Mouse (Mus musculus) cerebellum, postnatal 4 days (tissue): Measurements from ENCODE around the gene Plscr1.

Experiments used
- DNase-seq, 2 experiments: peaks; one replicate each; pipeline ENCODE4 v3.0.0; 2022; ENCODE audit warnings: low spot score in 2 of 2, mixed read lengths in 1 of 2

Plscr1 gene

DNA sequence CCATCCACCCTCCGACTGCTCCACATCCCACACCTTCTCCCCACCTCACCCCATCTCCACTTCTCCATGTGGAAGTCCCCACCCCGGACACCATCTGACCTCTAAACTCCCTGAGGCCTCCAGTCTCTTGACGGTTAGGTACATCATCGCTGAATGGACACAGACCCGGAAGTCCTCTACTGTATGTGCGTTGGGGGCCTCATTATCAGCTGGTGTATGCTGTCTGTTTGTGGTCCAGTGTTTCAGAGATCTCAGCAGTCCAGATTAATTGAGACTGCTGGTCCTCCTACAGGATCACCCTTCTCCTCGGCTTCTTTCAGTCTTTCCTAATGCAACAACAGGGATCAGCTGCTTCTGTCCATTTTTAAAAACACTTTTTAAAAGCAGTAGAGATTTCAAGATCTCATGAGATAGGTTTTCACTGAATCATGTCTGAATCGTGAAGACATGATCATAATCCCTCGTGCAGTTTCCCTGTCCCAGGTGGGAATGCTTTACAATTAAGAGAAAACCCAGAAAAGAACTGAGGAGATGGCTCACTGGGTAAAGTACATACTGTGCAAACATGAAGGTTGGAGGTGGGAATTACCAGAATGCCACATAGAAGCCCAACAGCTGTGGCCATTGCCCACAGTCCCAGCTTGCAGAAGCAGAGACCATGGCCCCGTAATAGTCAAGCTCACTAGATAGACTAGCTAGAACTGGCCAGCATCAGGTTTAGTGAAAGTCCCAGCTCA is 4.2 kb downstream of the Plscr1 start:
- DNase-seq, result no peak

DNA sequence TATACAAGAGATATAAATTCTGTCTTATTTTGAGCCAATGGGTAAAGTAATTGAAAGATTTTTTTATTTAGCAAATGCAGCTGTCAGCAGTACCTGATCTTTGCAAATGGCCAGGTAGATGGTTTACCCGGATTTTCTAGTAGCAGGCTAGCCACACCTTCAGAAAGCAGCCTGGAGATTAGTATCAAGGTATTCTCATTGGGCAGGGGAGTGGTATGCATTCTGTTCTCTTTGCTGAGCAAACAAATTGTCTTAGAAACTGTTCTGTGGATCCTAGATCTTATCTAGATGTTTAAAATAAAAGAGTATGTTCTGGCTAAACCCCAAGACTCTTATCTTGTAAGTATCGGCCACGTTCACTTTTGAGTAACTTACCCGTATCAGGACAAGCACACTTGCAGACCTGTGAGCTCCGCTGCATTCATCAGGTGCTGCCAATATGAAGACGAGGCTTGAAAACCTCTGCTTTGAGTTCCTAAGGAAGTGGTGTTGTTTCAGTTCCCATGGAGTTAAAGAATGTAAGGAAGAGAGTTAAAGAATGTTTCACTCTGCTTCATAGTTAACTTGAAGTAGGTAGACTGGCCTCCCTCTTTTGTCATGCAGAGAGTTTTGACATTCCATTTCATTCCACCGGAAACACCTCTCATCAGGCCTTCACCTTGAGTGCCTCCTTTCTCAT is 11.1 kb downstream of the Plscr1 start:
- no peak for DNase-seq

DNA sequence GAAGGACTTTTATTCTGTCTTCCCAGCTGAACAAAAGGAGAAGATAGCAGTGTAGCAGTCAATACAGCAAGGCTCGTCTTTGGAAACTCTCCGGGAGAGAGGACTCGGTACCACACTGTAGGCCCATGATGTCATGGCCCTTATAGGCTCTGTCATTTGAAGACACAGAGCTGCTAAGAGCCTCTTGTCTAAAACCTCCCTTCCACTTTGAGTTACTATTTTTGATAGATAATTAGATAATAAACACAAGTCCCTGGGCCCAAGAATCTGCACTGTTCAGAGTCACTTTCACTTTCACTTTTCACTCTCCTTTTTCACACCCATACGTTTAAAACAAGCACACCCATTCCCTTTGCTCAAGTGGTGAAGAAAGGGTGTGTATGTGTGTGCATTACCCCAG is 16.2 kb downstream of the Plscr1 start:
- no peak for DNase-seq

DNA sequence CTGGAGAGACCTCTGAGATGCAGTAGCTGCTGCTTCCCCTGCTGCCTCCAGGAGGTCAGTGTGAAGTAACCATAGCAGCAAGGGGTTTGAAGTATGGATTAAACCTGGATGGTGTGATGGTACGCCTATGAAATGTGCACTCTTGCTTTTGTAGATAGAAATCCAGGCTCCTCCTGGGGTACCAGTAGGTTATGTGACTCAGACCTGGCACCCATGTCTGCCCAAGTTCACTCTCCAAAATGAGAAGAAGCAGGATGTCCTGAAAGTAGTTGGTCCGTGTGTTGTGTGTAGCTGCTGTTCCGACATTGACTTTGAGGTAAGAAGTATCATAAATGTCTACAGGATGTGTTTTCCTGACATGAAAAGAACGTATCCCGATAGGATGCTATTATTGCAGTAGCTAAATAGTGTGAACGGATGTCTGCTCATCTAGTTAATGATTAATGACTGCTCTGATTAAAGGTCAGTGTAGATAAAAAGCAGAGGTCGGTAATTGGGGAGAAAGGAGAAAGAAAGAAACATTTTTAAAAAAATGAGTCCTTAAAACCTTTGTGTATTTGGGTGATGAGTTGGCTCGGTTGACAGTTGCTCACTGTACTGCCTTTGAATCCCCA is 17.1 kb downstream of the Plscr1 start:
- DNase-seq, result no peak

DNA sequence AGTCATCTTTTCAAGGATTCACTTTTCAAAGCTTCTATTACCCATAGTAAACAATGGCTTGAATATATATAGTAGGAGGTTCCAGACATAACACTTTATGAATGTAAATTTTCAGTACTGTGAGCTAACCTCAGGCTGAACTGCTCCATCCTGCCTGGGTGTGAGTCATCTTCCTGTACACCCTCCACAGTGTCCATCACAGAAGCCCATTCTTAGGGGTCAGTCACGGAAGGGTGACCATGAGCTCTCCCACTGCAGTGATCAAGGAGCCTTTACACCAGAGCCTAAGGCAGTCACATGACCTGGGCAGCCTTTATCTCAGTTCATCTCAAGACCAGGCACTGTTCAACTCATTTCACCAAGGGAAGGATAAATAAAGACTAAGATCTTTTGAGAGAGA is 18.2 kb downstream of the Plscr1 start:
- DNase-seq, result no peak

DNA sequence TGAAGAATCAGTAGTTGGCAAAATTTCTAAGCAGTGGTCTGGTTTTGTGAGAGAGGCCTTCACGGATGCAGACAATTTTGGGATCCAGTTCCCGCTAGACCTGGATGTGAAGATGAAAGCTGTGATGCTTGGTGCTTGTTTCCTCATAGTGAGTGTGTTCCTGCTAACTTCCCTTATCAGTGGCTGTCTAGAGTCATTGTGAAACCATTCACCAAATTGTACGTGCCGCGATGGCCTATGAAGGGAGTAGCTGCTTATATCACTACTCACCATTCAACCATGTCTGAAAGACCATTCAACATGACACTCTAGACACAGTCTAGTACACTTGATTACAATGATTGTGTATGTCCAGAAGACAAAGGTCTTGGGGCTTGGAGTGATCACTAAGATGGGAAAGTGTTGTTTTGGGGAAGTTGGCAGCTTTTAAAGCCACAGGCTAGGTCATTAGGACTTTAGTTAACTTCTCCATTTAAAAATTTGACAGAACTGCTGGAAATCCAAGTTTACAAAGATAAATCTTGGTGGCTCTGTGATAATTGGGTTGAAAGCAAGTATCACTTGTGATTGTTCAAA is 20.4 kb downstream of the Plscr1 start:
- DNase-seq, result no peak

DNA sequence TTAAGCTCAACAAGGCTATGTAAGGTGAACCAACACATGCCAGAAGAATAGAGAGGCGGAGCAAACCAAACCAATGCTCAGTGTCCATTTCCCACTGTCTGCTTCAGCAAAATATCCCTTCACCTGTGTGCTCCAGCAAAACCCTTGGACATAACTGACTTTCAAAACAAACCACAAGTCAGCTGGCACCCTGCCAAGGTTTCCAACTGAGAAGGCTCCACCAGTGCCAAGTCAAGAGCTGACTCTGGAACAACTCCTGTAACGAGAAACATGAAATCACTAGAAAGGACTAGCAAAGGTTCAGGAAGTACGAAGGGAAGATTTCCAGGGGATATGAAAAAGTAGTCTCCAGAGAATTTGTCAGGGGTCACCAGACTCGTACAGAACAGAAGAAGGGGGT is 21.4 kb downstream of the Plscr1 start:
- peak; percentile 27 to 73 for DNase-seq

DNA sequence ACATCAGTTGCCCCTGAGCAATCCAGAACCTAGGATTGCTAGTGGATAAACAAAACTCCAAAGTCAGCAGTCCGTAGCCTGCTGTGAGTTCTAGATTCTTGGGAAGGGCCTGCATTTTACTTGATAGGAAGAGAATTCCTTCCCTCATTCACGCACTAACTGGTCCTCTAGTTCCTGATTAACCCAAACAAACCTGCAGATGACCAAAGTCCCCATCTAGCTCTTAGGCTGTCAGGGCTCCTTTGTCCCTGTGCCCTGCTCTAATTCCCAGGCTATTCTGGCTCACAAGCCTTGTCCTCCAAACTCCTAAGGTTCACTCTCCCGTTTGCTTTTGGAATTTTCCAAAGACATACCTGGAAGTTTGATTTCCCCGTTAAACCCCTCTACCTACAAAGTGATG is 23.1 kb downstream of the Plscr1 start:
- DNase-seq, result no peak

DNA sequence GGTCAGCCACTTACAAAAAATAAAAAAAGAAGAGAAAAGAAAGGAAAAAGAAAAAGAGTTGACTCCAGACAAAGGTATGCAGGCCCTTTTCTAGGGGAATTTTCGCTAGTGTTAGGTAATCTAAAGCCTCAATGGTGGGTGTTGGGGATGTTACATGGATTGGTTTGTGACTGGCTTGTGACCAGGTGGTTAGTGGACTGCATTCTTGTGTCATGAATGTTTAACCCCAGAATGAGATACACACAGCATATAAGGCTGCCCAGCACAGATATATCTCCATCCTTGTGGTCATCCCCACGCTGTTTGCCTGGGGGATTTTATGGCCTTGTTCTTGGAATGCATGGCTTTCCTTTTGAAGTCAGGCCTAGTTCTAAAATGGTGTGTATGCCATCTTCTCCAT is 23.7 kb downstream of the Plscr1 start:
- no peak for DNase-seq

DNA sequence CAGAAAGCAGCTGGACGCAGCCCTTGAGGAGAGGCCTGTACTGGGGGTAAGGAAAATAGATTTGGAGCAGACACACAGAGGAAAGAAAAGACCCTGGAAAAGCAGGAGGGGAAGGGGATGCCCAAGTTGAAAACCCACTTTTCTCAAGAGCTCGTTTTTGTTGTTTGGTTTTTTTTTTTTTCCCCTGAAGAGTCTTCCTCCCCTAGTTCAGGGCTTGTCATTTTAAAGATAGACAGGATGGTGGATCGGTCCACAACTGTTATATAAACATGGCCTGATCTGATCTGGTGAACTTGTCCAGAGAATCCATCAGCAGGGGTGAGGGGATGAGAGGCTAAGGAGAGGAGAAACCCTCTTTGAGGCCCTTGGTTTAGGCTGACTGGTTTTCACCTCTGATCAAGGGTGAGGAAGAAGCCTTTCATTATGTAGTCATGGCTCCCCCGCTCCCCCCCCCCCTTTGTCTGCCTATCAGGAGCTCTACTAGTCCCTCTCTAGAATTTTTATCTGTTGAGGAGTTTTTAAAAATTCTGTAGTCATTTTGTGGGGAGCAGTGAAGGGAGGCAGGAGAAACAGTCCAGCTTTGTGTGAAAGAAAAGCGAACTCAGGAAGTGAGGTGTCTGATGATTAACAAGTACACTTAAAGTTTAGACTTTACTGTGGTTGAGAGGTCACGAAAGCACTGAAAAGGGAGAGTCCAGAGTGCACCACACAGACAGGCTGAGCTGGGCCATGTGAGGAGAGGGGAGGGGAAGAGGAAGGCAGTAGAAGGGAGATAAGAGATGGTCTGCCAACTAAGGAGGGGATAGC is 24.6 kb downstream of the Plscr1 start:
- no peak for DNase-seq

DNA sequence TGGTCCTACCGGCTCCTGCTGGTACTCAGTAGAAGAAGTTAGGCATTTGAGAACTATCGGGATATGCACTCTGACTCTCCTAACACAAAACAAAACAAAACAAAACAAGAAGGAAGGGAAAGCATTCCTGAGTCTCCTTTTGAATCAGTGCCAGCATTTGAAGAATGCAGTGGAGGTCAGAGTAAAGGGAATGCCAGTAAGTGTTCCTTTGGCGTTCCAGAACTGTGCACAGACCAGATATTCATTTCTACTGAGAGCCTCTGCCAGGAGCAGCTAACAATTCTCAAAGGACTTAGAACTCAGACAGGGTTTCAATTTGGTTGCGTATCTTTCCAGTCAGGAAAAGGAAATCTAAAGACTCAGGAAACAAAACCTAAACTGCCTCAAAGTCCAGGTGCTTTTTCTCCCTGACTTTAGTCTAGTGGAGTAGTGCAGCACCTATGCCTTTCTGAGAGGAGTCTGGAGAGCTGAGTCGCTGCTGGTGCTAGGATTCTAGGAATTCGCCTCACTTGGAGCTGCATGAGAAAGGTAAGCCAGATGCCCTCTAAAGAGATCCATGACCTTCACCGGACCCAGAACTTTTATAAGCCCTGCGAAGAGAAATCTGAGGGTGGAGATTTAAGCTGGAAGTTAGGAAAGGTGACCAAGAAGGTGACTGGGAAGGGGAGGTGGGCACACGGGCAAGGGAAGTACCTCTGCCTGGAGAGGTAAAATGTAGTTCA is 26.1 kb downstream of the Plscr1 start, which contains the start of gene Plscr2:
Gene Plscr2 (plus strand): TSS at position 117 of the 722 bp plus-strand sequence.
- no peak for DNase-seq

DNA sequence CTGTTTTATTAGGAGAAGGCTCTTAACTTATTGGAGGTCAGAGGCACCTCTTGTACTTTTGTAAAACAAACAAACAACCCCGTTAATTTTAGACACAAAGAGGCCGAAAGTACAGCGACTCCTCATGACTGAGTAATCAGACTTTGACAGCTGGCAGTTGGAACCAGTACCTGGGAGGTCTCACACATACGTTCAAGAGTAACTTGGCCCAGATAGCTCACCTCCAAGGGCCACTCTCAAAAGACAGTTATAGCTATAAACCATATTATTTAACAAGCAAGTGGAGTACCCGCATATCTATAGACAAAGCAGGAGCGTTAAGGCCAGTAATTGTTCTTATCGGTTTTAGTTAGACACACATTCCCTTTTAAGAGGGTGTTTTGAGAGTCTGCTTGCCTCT is 26.8 kb downstream of the Plscr1 start:
- DNase-seq, result no peak

DNA sequence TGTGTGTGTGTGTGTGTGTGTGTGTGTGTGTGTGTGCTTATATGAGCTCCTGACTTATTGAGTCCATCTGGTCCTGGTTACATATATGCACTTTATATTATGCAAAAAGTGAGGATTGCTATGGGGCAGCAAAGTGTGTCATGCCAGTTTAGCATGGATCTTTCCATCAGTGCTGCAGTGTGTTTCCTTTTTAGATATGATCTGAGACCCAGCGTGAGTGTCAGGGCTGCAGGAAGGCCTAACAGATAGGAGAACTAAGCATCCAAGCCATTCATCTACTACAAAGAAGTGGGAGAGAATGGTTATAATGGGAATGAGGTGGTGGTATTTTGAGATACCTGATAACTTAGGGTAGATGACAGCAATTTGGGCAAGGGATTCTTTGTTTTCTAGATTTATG is 30.5 kb downstream of the Plscr1 start:
- DNase-seq, result no peak

DNA sequence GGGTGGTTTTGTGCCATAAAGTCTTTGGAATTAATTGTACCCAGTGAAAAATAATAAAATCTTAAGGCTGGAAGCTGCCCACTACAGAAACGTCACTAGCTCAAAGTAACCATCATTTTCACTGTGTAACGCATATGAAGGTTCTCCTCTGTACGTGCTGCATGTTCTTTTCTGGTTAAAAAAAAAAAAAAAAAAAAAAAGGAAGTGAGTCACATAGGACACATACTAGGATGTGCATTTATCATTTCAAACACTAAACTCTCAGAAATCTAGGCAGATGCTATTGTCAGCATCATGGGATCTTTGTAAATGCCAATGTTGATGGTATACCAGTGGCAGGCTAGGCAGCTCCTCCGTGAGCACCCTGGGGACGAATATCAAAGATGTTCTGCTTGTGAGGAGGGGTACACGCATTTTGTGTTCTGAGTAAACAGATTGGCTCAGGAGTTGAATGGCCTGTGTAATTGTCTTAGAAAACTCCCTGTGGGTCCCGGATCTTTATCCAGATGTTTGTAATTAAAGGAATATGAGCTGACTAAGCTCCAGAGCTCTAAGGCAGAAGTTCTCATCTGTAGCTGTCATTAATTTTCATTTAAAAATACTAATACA is 33.1 kb downstream of the Plscr1 start:
- no peak for DNase-seq

DNA sequence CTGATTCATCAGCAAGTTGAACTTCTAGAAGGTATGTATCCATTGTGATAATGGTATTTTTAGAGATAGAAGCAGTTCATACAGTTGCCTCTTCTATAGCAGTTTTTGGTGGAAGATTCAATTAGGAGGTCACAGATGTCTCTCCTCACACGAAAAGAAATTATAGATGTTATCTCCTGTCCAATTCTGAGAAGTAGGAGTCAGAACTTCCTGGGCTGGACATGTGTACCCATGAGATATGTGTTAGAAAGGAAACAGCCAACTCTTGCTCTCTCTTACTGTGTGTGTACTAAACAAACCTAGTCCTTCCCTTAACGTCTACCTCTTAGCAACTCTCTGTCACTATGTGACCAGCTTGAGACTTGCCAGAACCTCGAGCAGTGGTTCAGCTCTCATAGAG is 40.1 kb downstream of the Plscr1 start:
- DNase-seq, result no peak

DNA sequence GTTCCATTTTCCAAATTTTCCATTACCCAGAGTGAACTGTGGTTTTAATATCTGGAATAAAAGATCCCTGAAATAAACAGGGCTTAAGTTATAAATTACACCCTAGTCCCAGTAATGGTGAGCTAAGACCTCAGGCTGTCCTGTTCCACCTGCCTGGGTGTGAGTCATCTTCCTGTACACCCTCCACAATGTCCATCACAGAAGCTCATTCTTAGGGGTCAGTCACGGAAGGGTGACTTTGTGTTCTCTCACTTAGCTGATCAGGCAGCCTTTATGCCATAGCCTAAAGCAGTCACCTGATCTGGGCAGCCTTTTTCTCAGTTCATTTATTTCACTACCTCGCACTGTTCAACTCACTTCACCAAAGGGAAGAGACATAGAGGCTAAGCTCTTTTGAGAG is 42.6 kb downstream of the Plscr1 start:
- DNase-seq, result no peak

DNA sequence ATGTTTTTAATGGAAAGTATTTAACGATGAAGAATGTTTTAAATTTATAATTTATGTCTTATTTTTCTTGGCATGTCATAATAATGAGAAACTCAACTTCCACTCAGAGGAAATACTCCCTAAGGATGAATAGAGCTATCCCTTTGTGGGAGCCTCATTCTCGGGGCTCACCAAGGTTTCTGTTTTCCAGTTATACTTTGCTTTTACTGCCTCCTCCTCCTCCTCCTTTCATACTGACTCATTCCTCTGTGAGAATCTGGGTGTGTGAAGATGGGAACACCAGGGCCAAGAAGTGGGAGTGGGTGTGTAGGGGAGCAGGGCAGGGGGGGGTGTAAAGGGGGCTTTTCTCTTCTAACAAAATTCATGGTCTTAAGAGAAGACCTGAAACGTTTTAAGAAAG is 43.4 kb downstream of the Plscr1 start:
- DNase-seq, result no peak

DNA sequence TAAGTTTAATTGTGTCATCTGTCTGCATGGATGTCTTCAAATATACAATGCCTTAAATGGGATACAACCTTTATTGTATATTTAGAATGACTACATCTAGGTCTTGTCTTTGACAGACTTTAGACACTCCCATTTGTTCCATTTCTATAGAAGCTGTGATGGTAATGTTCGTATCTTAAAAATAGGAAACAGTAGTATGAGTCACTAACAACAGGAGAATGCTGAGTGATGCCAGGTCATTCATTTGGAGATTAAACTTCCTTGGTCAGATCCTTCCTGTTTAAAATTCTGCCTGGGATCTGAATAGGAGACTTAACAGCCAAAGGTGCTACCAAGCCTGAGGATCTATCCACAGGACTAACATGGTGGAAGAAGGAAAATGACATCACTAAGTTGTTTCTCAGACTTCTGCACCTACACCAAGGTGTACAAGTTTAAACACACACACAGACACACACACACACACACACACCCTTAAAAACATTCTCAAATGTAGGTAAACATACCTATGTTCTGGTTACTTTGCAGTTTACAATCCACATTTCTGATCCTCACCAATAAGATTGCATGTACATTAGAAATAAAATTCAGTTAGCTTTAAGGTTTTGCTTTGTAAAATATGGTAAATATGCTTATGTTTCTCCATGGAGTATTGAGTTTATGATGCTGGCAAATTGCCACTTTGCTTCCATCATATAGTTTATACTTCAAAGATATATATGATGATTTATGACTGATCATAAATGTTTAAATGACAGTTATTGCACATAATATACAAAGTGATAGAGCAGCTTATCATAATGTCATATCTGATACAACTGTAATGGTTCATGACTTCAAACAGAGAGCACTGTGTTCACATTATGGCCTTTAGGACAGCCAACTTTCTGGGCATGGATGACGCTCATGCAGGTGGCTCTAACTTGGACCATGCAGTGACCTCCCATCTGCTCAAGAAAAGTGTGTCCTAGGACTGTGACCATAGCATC is 44.3 kb downstream of the Plscr1 start:
- DNase-seq, result no peak

DNA sequence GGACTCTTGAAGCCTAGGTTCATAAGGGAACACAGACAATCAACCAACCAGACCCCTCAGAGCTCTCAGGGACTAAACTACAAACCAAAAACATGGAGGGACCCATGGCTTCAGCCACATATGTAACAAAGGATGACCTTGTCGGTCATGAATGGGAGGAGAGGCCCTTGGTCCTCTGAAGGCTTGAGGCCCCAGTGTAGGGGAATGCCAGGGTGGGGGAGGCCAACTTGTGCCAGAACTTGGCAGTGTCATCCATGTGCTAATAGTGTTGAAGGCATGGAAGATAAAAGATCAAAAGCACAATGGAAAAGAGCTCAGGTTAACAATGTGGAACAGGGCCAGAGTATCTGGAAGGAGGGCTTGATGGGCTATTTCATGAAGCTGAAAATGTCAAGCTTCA is 48.7 kb downstream of the Plscr1 start:
- no peak for DNase-seq

DNA sequence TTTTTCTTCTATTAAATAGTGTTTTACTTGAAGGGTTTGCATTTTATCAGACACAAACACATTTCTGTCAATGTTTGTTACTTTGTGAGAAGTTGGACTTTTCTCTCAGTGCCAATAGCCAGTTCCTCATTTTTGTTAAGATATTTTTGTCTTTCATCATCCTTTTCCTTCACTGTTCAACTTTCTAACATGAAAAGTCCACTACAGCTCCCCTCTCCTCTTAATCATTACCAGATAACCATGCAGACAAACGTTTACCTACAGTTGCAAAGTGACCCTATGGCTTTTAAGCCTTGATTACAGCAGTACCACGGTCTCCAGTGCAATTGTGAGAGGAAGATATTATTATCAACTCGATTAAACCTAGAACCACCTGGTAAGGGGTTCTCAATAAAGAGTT is 51.7 kb downstream of the Plscr1 start:
- no peak for DNase-seq
